Mouse (Mus musculus): ENCODE data around the gene Mrm3.

Gene Mrm3

DNA sequence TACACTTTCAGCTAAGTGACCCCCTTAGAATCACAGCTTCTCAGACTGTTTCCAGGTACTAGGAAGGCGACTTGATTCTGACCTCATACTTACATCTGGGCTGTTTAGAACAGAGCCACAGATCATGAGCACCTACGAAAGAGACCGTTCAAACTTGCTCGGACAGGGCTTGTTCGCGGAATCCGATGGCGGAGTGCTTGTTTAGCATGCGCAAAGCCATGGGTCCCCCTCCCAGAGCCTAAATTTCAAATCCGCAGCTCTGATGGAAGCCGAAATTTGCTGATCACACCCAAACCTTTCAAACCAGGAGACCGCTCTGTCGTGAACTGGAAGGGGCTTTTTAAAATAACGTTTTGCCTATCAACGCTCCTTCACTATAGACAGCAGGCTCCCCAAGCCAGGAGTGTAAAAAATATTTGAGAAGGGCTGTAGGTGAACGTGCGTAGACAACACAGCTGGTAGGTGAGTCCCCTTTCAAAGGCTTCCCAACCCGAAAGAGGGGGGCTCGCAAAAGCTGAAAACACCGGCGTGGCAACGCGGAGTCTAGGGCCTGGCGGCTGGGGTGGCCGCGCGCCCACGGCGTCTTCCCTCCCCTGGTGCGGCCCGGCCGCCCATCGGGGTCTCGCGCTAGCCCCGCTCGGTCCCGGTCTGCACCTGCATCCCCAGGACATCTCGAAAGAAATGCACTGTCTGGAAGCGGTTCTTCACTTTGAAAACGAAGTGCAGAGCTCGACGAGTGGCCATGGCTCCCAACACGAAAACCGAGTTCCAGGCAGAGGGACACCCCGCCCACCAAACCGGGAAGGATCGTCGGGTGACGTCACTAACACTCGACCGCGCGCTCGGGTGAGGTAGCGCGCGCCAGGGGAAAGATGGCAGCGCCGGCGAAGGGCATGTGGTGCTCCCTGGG lies at the start of gene Mrm3, which contains the start of gene Glod4:
Gene Mrm3, plus strand, starts transcription at position 815 of the 910 bp plus-strand sequence.
Gene Glod4, minus strand, starts transcription at position 825 of the 910 bp plus-strand sequence.
- peak; percentile 94 to 96 for DNase-seq

GRCm38 (mm10) chr11:76196275-76196976 lies 47.1 kb upstream of the Mrm3 start:
- no peak for DNase-seq

DNA sequence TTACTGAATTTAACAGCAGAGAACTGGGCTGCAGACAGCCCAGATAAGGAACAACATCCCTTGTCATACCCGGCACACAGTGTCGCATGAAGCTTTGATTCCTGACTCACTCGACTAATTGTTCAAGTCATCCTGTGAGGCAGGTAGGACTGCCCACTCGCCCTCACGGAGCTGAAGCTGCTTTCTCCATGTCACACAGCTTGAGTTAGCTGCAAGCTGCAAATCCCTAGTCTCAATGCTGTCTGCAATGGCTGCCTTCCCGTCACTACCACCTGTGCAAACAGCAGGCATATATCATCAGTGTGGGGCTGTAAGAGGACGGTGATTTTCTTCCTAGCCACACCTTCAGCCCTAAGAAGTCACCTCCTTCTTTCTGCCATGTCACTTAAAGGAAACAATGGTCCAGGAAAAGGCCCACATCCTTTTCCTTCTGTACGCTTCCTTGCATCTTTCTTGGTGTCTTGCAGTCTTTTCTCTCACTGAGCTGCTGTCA lies 46.5 kb upstream of the Mrm3 start:
- DNase-seq: no peak

DNA sequence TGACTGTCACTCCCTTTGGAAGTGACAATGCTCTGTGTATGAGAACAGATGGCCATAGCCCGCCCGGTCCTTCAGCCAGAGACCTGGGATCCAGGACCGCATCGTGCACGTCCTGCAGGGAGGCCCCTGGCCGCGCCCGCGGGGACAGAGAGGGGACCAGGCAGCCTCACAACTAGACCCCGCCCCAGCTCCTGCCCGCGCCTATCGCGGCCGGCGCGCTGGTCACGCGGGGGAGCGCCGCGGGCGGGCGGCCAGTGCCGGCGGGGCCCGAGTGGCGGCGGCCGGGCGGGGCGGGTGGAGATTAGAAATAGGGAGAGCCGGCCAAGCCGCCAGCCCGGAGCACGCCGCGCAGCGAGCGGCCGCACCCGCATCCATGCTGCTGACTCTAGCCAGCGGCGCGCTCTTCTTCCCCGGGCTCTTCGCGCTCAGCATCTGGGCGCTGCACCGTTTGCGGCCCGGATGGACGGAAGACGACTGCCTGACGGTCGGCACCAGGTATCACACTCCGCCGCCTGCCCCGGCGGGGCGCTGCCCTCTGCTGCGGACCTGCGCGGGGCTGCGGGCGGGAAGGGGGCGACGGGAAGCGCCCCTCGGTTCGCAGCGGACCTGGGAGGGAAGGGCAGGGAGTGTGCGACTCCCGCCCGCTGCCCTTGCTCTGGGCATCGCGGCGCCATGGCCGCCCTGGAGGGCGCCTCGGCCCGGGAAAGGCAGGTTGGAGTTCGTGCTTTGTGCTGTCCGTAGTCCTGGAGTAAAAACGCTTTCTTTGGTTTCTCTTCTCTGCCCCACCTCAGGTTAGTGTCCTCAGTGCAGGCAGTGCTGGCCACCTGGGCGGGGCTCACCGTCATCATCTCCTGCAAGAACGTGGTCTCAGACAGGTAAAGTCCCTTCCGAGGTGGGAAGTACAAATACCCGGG lies 41.5 kb upstream of the Mrm3 start:
- DNase-seq: peak; percentile 93 to 96

DNA sequence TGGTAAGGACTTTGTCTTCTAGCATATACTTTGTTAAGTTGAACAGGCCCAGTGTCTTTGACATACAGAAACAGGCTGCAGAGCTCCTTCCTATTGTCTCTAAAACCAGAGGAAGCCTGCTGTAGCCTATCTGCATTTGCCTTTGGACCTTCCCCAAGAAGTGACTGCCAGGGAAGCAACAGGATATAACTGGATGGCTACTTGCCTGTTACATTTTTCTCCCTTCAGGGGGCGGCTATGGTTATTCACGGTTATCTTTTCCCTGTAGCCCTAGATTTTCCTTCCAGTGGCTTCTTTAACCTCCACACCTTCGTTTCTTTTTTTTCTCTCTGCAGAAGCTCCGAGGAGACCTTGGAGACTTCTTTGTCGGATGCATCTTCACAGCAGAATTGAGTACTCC lies 36.7 kb upstream of the Mrm3 start:
- peak in 1 of 2 experiments; percentile 37 for DNase-seq

GRCm38 (mm10) chr11:76210228-76210985 lies 33.1 kb upstream of the Mrm3 start:
- DNase-seq: no peak

- DNase-seq: peak in 1 of 2 experiments; percentile 47
Observed at GRCm38 (mm10) chr11:76211595-76211994, 31.9 kb upstream of the Mrm3 start.

DNA sequence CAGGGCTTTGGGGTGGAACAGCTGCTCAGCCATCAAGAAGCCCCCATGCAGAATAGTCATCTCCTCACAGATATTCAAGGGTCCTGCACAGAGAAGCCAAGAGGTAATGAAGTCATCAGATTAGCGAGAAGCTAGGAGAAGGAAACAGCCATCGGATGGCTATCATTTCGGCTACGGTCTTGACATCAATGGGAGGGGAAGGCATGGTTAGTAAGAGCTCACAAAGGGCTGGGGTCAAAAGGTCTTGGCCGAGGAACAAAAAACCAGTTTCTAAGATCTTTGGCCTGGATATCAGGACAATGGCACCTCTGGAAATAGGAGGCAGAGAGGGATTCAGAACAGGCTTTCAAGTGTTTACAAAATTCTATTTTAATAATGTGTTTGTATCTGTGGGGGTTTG lies 29.7 kb upstream of the Mrm3 start:
- no peak for DNase-seq

DNA sequence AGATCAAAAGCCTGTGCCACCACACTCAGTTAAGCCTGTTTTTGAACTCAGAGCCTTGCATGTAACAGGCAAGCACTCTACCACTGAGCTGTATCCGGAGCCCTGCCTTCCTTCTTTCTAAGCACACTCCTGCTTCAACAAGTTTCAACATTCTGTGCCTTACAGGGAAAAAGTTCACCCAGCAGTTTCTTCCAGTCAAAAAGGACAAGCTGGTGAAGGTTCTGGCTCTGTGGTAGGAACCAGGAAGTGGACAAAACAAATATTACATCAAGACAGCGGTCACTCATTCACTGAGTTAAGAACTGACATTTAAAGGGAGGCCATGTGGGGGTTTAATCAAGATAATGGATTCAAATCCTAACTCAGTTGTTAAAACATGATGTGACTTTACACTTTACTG lies 28.5 kb upstream of the Mrm3 start:
- DNase-seq: no peak

DNA sequence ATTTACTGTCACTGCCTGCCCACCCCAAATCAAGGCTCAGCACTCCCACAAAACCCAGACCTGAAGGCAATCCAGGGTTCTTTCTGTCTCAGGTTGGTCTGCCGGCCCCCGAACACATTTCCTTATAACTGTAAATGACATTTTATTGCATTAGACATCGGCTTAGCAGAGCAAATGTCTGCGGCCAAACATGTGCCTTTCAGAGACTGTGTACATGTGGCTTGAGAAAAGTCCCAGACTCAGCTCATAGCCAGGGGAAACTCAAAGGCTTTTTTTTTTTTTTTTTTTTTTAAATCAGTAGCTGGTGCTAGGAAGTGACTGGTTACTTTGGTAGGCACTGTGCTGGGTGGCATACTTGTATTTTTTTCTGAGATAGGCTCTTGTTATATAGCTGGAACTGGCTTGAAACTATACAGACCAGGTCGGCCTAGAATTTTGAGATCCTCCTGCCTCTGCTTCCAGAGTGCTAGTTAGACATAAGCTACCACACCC lies 27.4 kb upstream of the Mrm3 start:
- no peak for DNase-seq

DNA sequence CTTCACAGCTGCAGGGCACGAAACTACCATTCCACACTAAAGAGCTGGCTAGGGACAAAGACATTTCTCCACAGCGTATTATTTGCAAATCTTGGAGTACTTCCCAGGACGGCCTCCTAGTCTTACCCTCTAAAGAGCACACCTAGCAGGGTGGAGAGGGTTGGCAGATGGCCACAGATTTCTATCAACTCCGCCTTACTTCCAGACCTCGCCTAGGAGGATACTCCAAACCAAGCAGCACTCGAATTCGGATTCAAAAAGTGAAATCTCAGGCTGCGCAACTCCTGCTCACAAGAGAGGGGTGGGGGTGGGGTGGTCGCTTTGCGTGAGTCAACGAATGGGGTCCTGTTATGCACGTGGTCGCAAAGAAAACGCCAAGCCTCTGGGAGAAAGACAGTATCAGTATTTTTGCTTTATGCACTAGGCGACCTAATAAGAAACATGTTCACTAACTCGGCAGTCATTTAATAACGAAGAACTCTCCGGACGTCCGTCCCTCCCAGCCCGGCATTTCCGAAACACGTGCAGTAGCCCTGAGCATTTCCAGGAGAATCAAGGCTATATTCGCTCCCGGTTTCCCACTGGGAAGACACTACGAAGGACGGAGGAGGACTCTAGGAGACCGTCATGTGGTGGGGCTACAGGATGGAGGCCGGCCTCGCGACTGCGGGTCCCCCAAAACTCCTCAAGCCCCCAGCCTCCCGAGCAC lies 26.7 kb upstream of the Mrm3 start:
- peak in 1 of 2 experiments; percentile 57 for DNase-seq

GRCm38 (mm10) chr11:76217390-76217800 lies 26.1 kb upstream of the Mrm3 start, which contains the start of the genes Dbil5 and Gemin4:
Gene Dbil5, plus strand, starts transcription at chr11:76217608.
Gene Gemin4, minus strand, starts transcription at chr11:76217664.
- DNase-seq: peak; percentile 97 to 99

DNA sequence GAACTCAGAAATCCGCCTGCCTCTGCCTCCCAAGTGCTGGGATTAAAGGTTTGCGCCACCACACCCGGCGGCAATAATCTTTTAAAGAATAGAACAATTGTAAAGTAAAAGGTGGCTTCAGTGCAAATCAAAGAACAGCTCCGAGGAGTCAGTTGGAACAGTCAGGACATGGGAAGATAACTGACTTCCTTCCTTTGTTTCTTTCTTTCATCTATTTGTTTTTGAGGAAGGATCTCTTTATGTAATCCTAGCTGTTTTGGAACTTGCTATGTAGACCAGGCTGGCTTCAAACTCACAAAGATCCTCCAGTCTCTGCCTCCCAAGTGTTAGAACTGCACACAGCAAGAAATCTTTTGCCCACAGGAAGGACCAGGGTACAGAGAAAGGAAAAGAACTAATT lies 18.9 kb upstream of the Mrm3 start:
- DNase-seq: no peak

DNA sequence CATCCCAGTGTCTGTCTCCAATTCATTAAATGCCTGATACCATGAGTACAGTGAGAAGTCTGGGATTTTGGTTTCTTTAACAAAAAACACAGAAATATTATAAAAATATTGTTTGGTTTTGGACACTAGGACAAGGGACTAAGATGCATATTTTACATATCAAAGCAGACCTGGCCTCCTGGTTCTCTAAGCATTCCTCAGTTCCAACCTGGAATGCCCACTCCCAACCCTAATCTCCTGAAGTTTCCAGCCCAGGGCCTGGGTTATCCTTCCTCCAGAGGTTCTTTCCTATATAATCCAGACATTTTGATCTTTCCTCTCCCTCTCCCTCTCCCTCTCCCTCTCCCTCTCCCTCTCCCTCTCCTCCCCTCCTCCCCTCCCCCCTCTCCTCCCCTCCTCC lies 18.5 kb upstream of the Mrm3 start:
- DNase-seq: no peak

DNA sequence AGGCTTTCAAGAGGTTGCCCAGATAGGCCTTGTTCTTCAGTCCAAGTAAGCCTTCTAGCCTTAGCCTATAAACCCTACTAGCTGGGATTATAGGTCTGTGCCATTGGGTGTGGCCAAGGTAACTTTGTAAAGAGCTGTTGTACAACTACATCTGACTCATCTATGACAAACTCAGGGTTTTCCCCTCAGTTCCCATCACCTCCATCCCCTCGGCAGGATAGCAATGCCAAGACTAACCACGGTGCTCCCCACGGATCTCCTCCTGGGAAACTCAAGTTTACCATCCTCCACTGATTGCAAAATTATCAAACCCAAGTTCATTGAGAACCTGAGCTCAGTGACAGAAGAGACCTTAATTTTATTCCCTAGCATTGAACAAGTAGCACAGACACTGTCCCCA lies 7.4 kb upstream of the Mrm3 start:
- DNase-seq: no peak

DNA sequence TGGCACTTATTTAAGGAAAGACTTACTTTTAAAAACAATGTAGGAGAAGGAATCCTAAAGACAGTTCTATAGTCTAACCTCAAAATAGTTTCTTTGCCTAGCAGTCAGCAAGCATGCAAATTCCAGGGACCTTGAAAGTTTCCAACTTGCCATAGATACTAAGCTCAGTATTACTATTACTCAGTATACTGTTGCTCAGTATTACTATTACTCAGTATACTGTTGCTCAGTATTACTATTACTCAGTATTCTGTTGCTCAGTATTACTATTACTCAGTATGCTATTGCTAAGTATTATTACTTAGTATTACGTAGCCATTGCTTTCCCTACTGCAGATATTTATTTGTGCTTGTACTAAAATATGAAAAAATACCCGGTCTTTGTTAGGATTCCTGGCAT lies 3.8 kb upstream of the Mrm3 start:
- DNase-seq: no peak

DNA sequence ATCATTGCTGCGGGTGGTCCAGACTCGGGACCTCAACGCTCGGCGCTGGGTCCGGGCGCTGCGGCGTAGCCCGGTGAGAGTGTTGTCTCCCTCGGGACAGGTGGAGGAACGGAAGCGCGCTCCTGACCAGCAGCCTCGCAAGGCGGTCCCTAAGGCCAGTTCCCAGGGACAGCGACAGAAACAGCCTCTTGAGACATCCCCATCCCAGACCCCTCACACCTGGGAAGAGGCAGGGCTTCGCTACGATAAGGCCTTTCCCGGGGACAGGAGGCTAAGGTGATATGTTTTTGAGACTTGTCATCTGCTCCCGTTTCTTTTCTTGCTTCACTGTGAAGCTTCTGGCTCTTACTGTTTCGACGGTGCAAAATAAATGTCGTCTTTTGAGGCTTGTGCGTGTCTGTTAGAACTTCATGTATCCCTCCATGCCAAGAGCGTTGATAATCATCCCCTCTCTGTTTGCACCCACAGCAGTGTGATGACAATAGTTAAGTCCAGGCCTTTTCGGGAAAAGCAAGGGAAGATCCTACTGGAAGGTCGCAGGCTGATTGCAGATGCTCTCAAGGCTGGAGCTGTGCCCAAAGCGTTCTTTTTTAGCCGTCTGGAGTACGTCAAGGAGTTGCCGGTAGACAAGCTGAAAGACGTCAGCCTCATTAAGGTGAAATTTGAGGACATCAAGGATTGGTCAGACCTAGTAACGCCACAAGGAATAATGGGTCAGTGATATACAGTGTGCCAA lies 464 bp downstream of the Mrm3 start:
- DNase-seq: peak in 1 of 2 experiments; percentile 39

- DNase-seq: no peak
Observed at GRCm38 (mm10) chr11:76246439-76246838, 2.9 kb downstream of the Mrm3 start.

GRCm38 (mm10) chr11:76247239-76247638 lies 3.7 kb downstream of the Mrm3 start:
- DNase-seq: no peak

- DNase-seq: peak; percentile 79 to 87
Observed at GRCm38 (mm10) chr11:76252036-76252435, 8.5 kb downstream of the Mrm3 start.
